Mouse (Mus musculus) urinary bladder, postnatal 36 days (tissue): ENCODE measurements around the gene Cmtm4.
"Not testable (repeated sequence)": the region's sequence is repeated elsewhere in the genome, so short reads cannot be mapped to it uniquely, and the experiment has no call there.

Experiments used
- DNase-seq, 2 experiments: peaks; one replicate each; pipeline ENCODE4 v3.0.0; 2022; ENCODE audit warnings: low spot score in 2 of 2, mixed read lengths in 1 of 2

Cmtm4 gene

GRCm38 (mm10) chr8:104339229-104339982 lies 56.2 kb downstream of the Cmtm4 start, which contains the start of gene Cmtm3:
Gene Cmtm3 (plus strand): TSS chr8:104339410.
- DNase-seq: peak; percentile 20 to 27

GRCm38 (mm10) chr8:104337890-104338289 lies 57.7 kb downstream of the Cmtm4 start:
- DNase-seq: no peak

GRCm38 (mm10) chr8:104336806-104337205 lies 58.8 kb downstream of the Cmtm4 start:
- no peak for DNase-seq

GRCm38 (mm10) chr8:104334196-104334595 lies 61.4 kb downstream of the Cmtm4 start:
- DNase-seq: no peak

GRCm38 (mm10) chr8:104333786-104334185 lies 61.8 kb downstream of the Cmtm4 start:
- DNase-seq: no peak

- DNase-seq: no peak
These were observed 62.7 kb downstream of the Cmtm4 start for GRCm38 (mm10) chr8:104332665-104333631.

- not testable (repeated sequence) for DNase-seq
These were observed 73.7 kb downstream of the Cmtm4 start, which contains the start of gene Cmtm2b for GRCm38 (mm10) chr8:104321930-104322329. Gene Cmtm2b (plus strand): TSS chr8:104322230.

GRCm38 (mm10) chr8:104321267-104321666 lies 74.3 kb downstream of the Cmtm4 start, which contains the start of gene Gm11020:
Gene Gm11020 (plus strand): TSS chr8:104321567.
- DNase-seq: not testable (repeated sequence)

GRCm38 (mm10) chr8:104313311-104313710 lies 82.3 kb downstream of the Cmtm4 start:
- DNase-seq: no peak

- DNase-seq: not testable (repeated sequence)
These were observed 83.6 kb downstream of the Cmtm4 start for GRCm38 (mm10) chr8:104312023-104312422.

- DNase-seq: not testable (repeated sequence)
These were observed 86.0 kb downstream of the Cmtm4 start, which contains the start of the genes Gm45711 and Cmtm1 for GRCm38 (mm10) chr8:104309441-104310155. Gene Gm45711 (minus strand): TSS chr8:104310081. Gene Cmtm1 (minus strand): TSS chr8:104310145.

- DNase-seq: not testable (repeated sequence)
These were observed 87.3 kb downstream of the Cmtm4 start for GRCm38 (mm10) chr8:104308341-104308740.

- DNase-seq: no peak
These were observed 90.6 kb downstream of the Cmtm4 start for GRCm38 (mm10) chr8:104304962-104305361.

GRCm38 (mm10) chr8:104302536-104302935 lies 93.1 kb downstream of the Cmtm4 start:
- not testable (repeated sequence) for DNase-seq

GRCm38 (mm10) chr8:104301577-104301976 lies 94.0 kb downstream of the Cmtm4 start:
- not testable (repeated sequence) for DNase-seq
